Mouse (Mus musculus) neural tube, embryonic 14.5 days (tissue): ENCODE data around the gene Gm20388. TPM values are rescaled to one million over a fixed set of nuclear protein-coding genes. Genes with fewer than 3 reads are reported as not detected.
"Not testable (repeated sequence)": the region's sequence is repeated elsewhere in the genome, so short reads cannot be mapped to it uniquely, and the experiment has no call there.

Experiments
- ATAC-seq: fragments of 200-750 bp; cut with Nextera tagmentation; 2 replicates; pipeline ENCODE4 v1.8.0; 2017; ENCODE audit warnings: low read depth, mild to moderate bottlenecking, moderate TSS enrichment, moderate library complexity
- H3K27ac ChIP-seq: fragments of 300-500 bp; sonication (generic); 2 replicates; pipeline ENCODE4 v1.5.1; 2014; ENCODE audit warnings: low read depth, mild to moderate bottlenecking, control low read depth, low read length, moderate library complexity, mixed read lengths
- H3K27me3 ChIP-seq: fragments of 300-500 bp; sonication (generic); 2 replicates; pipeline ENCODE4 v1.6.1; 2014; ENCODE audit warnings: low read length; ENCODE audit not compliant: control insufficient read depth, insufficient read depth
- H3K36me3 ChIP-seq: fragments of 300-500 bp; sonication (generic); 2 replicates; pipeline ENCODE4 v1.6.1; 2014; ENCODE audit warnings: low read length, mixed read lengths; ENCODE audit not compliant: control insufficient read depth, insufficient read depth
- H3K4me1 ChIP-seq: fragments of 300-500 bp; sonication (generic); 2 replicates; pipeline ENCODE4 v1.6.1; 2014; ENCODE audit warnings: low read length; ENCODE audit not compliant: control insufficient read depth, insufficient read depth
- H3K4me2 ChIP-seq: fragments of 300-500 bp; sonication (generic); 2 replicates; pipeline ENCODE4 v1.6.1; 2014; ENCODE audit warnings: mild to moderate bottlenecking, low read depth, low read length, control low read depth
- H3K4me3 ChIP-seq: fragments of 300-500 bp; sonication (generic); 2 replicates; pipeline ENCODE4 v1.5.1; 2014; ENCODE audit warnings: low read depth, low read length, control low read depth, mixed read lengths
- H3K9ac ChIP-seq: fragments of 300-500 bp; sonication (generic); replicated peaks from 2 replicates; pipeline ENCODE4 v1.6.1; 2014; ENCODE audit warnings: low read depth, mild to moderate bottlenecking, control low read depth, low read length, mixed read lengths
- H3K9me3 ChIP-seq: fragments of 300-500 bp; sonication (generic); 2 replicates; pipeline ENCODE4 v1.6.1; 2016; ENCODE audit warnings: low read length; ENCODE audit not compliant: control insufficient read depth
- WGBS: fragments of 180-500 bp; shearing (Covaris S2); extraction: QIAGEN DNeasy Blood & Tissue Kit; methylation state at CpG from one replicate; pipeline ENCODE4 v1.1.7; 2014; 5-methylcytosine and 5-hydroxymethylcytosine counted together
- polyA plus RNA-seq: library from polyadenylated mRNA; unstranded; fragments of >200 nt; fragmentation: Nextera tagmentation; extraction: Ambion mirVana; gene quantifications from 2 replicates; pipeline ENCODE4 v1.2.1, GENCODE M21; 2014

The Gm20388 gene
- polyA plus RNA-seq, 1 experiment from 2014 or later: 10.3 TPM

- Histone ChIP-seq H3K27me3 (no peaks in the 10 kb centered on the region), H3K4me1 (no peaks in the 10 kb centered on the region; the same call in 1 of the 2 replicates), H3K9ac (no peak overlapping the region), H3K9me3 (no peaks in the 10 kb centered on the region), H3K27ac (no peak overlapping the region), H3K4me2 (no peak overlapping the region), H3K4me3 (no peak overlapping the region), H3K36me3 (no peaks in the 10 kb centered on the region)
- no peak for ATAC-seq
- WGBS: 4% methylated on average over 9 of the region's 9 CpGs
Measured at GRCm38 (mm10) chr8:123190678-123191077, 3280.0 kb downstream of the Gm20388 start.

GRCm38 (mm10) chr8:123191908-123192307 lies 3281.3 kb downstream of the Gm20388 start:
- no peak overlapping the region for H3K4me2 ChIP-seq
- 57% methylated on average over 8 of the region's 8 CpGs for whole genome bisulfite sequencing
- no peaks in the 10 kb centered on the region; the same call in 1 of the 2 replicates for H3K4me1 ChIP-seq
- H3K9ac ChIP-seq: no peak overlapping the region
- H3K27me3 ChIP-seq: no peaks in the 10 kb centered on the region
- no peaks in the 10 kb centered on the region for H3K36me3 ChIP-seq
- no peaks in the 10 kb centered on the region for H3K9me3 ChIP-seq
- H3K27ac ChIP-seq: no peak overlapping the region
- no peak overlapping the region for H3K4me3 ChIP-seq
- ATAC-seq: no peak

- no peaks in the 10 kb centered on the region for H3K9me3 ChIP-seq
- H3K27ac ChIP-seq: no peak overlapping the region
- ATAC-seq: no peak
- no peaks in the 10 kb centered on the region; the same call in 1 of the 2 replicates for H3K4me1 ChIP-seq
- WGBS: 72% methylated on average over 9 of the region's 9 CpGs
- no peaks in the 10 kb centered on the region for H3K27me3 ChIP-seq
- H3K4me2 ChIP-seq: no peak overlapping the region
- H3K36me3 ChIP-seq: no peaks in the 10 kb centered on the region
- H3K9ac ChIP-seq: no peak overlapping the region
- H3K4me3 ChIP-seq: no peak overlapping the region
Measured at GRCm38 (mm10) chr8:123193771-123194170, 3283.1 kb downstream of the Gm20388 start.

GRCm38 (mm10) chr8:123197016-123197415 lies 3286.4 kb downstream of the Gm20388 start:
- H3K4me3 ChIP-seq, H3K27me3 ChIP-seq, H3K9ac ChIP-seq, H3K36me3 ChIP-seq, H3K4me2 ChIP-seq, H3K4me1 ChIP-seq, ATAC-seq, H3K9me3 ChIP-seq, H3K27ac ChIP-seq: not testable (repeated sequence)
- WGBS: 71% methylated on average over 5 of the region's 5 CpGs

GRCm38 (mm10) chr8:123199864-123200263 lies 3289.2 kb downstream of the Gm20388 start:
- Histone ChIP-seq H3K4me3 (no peak overlapping the region), H3K27me3 (no peaks in the 10 kb centered on the region), H3K36me3 (no peaks in the 10 kb centered on the region), H3K9me3 (no peaks in the 10 kb centered on the region), H3K4me1 (no peaks in the 10 kb centered on the region), H3K9ac (no peak overlapping the region), H3K27ac (no peak overlapping the region), H3K4me2 (no peak overlapping the region)
- ATAC-seq: no peak
- WGBS: 75% methylated on average over 14 of the region's 14 CpGs

- Histone ChIP-seq H3K4me1 (no peaks in the 10 kb centered on the region), H3K27ac (no peak overlapping the region), H3K27me3 (no peaks in the 10 kb centered on the region), H3K36me3 (peaks cover 11% of the 10 kb centered on the region), H3K4me2 (no peak overlapping the region), H3K9me3 (no peaks in the 10 kb centered on the region), H3K4me3 (no peak overlapping the region), H3K9ac (no peak overlapping the region)
- WGBS: 20% methylated on average over 5 of the region's 5 CpGs
- ATAC-seq: peak; percentile 11; the same call in 1 of the 2 replicates
Measured at GRCm38 (mm10) chr8:123202288-123202687, 3291.6 kb downstream of the Gm20388 start.

GRCm38 (mm10) chr8:123203571-123203970 lies 3292.9 kb downstream of the Gm20388 start:
- Histone ChIP-seq H3K4me2 (no peak overlapping the region), H3K36me3 (peaks cover 16% of the 10 kb centered on the region), H3K27ac (no peak overlapping the region), H3K4me1 (no peaks in the 10 kb centered on the region), H3K4me3 (no peak overlapping the region), H3K9ac (no peak overlapping the region), H3K27me3 (no peaks in the 10 kb centered on the region), H3K9me3 (no peaks in the 10 kb centered on the region)
- ATAC-seq: no peak
- whole genome bisulfite sequencing: 89% methylated on average over 3 of the region's 3 CpGs

- H3K4me2 ChIP-seq: peak overlapping the region; percentile 71
- peak overlapping the region; percentile 97 for H3K9ac ChIP-seq
- peaks cover 24% of the 10 kb centered on the region for H3K36me3 ChIP-seq
- H3K4me3 ChIP-seq: peak overlapping the region; percentile 92
- H3K9me3 ChIP-seq: no peaks in the 10 kb centered on the region
- no peak overlapping the region for H3K27ac ChIP-seq
- no peaks in the 10 kb centered on the region for H3K27me3 ChIP-seq
- ATAC-seq: no peak
- H3K4me1 ChIP-seq: peaks cover 14% of the 10 kb centered on the region
- 47% methylated on average over 10 of the region's 10 CpGs for WGBS
Measured at GRCm38 (mm10) chr8:123211876-123212275, 3301.2 kb downstream of the Gm20388 start.

- 1% methylated on average over 73 of the region's 76 CpGs for WGBS
- Histone ChIP-seq H3K4me2 (peak within 1 kb of the TSS; percentile 71), H3K27me3 (no peaks in the 10 kb centered on the region), H3K36me3 (peaks cover 18% of the 10 kb centered on the region), H3K4me1 (peaks cover 14% of the 10 kb centered on the region), H3K27ac (peak within 1 kb of the TSS; percentile 4; the same call in 1 of the 2 replicates), H3K9ac (peak within 1 kb of the TSS; percentile 97), H3K4me3 (peak within 1 kb of the TSS; percentile 92), H3K9me3 (no peaks in the 10 kb centered on the region)
- peak; percentile 94 for ATAC-seq
Measured at GRCm38 (mm10) chr8:123212321-123213117, 3301.9 kb downstream of the Gm20388 start, which contains the start of the genes Chmp1a and Spata33. Chmp1a (minus strand) TSS chr8:123212763. Spata33 (plus strand) TSS chr8:123212832.
